Comparison of ENCODE assay signal across 18 mouse cellular contexts in the genomic region with DNA sequence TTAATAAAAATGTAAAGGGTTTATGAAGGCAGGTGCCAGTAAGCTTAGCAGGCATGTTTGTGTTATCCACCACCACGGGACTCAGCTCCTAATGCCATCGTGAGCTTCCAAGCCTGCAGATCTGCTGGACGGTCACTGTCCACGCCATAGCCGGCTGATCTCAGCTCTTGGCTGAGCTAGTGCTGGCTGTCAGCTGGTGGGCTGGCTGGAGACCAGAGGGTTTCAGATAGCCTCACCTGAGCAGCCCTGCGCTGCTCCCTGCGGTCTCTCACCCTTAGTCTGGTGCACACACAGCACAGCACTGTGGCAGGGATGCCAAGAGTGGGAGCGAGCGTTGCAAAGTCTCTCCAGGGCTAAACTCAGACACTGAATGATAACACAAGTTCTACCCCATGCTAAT. TPM values are rescaled to one million over a fixed set of nuclear protein-coding genes. Genes with fewer than 3 reads are reported as not detected.
DNase-seq lines count a peak whose midpoint lies in the region; ATAC-seq lines count a peak whose summit lies in the region.
"Had no signal": no experiment of that assay in that cellular context is flagged by ENCODE, and none has a peak within 500 bp of the region (broad histone marks: within the 10 kb centered on the region; RNA-seq: fewer than 3 reads in every experiment).

No protein-coding gene starts in this region.

- ATAC-seq in forebrain, embryonic 15.5 days (replicated peaks): no peak
- ATAC-seq: hindbrain, embryonic 16.5 days; intestine, postnatal 0 days; midbrain, embryonic 15.5 days had no signal

- H3K27me3 ChIP-seq in forebrain, embryonic 15.5 days: no peaks in the 10 kb centered on the region
- H3K27me3 ChIP-seq: midbrain, embryonic 15.5 days had no signal

- peak; percentile 90 for DNase-seq in gastrocnemius, adult 18-20 months (ENCODE audit: low spot score)
- no peak for DNase-seq in gastrocnemius, postnatal 4 days (ENCODE audit: low spot score in 2 of 2)
- DNase-seq in cerebellum, adult 8-10 months: peak; percentile 60
- peak; percentile 83 to 88 for DNase-seq in gastrocnemius, adult 8-10 months (ENCODE audit: low spot score in 2 of 2)
- DNase-seq in heart, postnatal 14 days: peak; percentile 61 to 70
- DNase-seq in B cell, adult 2 months: no peak
- no peak for DNase-seq in layer of hippocampus, adult 18-20 months (ENCODE audit: low spot score in 2 of 2)
- DNase-seq: adrenal gland, postnatal 14 days; layer of hippocampus, postnatal 36 days had no signal

- intact Hi-C loops in heart, postnatal 14 days (cut with DNase I): no loop called here

- WGBS in forebrain, embryonic 15.5 days: 90% methylated on average over 9 of the region's 9 CpGs

- H3K9me3 ChIP-seq in forebrain, embryonic 15.5 days: no peaks in the 10 kb centered on the region
- H3K9me3 ChIP-seq: forebrain, embryonic 12.5 days; limb, embryonic 12.5 days; midbrain, embryonic 15.5 days had no signal

- no peak overlapping the region for H3K4me2 ChIP-seq in forebrain, embryonic 15.5 days (replicated peaks)
- H3K4me2 ChIP-seq: forebrain, embryonic 12.5 days; limb, embryonic 12.5 days; midbrain, embryonic 15.5 days had no signal

- H3K9ac ChIP-seq in forebrain, embryonic 15.5 days (replicated peaks): no peak overlapping the region
- H3K9ac ChIP-seq: forebrain, embryonic 12.5 days; limb, embryonic 12.5 days; liver, embryonic 14.5 days; midbrain, embryonic 15.5 days had no signal

- H3K4me1 ChIP-seq in forebrain, embryonic 15.5 days: no peaks in the 10 kb centered on the region
- H3K4me1 ChIP-seq: forebrain, embryonic 12.5 days; limb, embryonic 12.5 days; midbrain, embryonic 15.5 days had no signal

- no peaks in the 10 kb centered on the region for H3K36me3 ChIP-seq in forebrain, embryonic 15.5 days
- H3K36me3 ChIP-seq: forebrain, embryonic 12.5 days; limb, embryonic 12.5 days; midbrain, embryonic 15.5 days had no signal

- H3K4me3 ChIP-seq in forebrain, embryonic 15.5 days: no peak overlapping the region
- H3K4me3 ChIP-seq: forebrain, embryonic 12.5 days; limb, embryonic 12.5 days; midbrain, embryonic 15.5 days had no signal

- H3K27ac ChIP-seq in forebrain, embryonic 15.5 days (replicated peaks): no peak overlapping the region
- H3K27ac ChIP-seq: forebrain, embryonic 12.5 days; limb, embryonic 12.5 days; liver, embryonic 14.5 days; midbrain, embryonic 15.5 days; stomach, postnatal 0 days had no signal

RNA-seq across cellular contexts. Expression of a gene that starts 12.9 kb away (rescaled TPM):
- total RNA-seq in gastrocnemius, adult 18-20 months (2021): 10 to 100 TPM; 71.6 to 73.7 TPM
- 100 to 1,000 TPM; 109 to 122 TPM for total RNA-seq in gastrocnemius, postnatal 4 days (2021)
- 100 to 1,000 TPM in 3 of 4 experiments, 10 to 100 TPM in 1; 68.4 to 165 (median 129) TPM for total RNA-seq in gastrocnemius, adult 8-10 months (2022)
- total RNA-seq in heart, postnatal 14 days (2021): 10 to 100 TPM; 29.2 to 32.2 TPM
- 0.17 and 0.20 TPM in 2 replicates for polyA plus RNA-seq in forebrain, embryonic 15.5 days (2015; fragmentation: Nextera tagmentation; extraction: Ambion mirVana)
- total RNA-seq in layer of hippocampus, adult 18-20 months (2021): 1 to 10 TPM; 2.3 to 3.0 TPM
- total RNA-seq: megakaryocyte, adult 5-6 weeks had no signal
- polyA plus RNA-seq: liver, embryonic 14.5 days had no signal

Comparison
In these comparisons a context has a peak if more than half of its experiments do, and no peak if none do; other contexts are left out.
1. DNase-seq: peak in gastrocnemius, adult 18-20 months (single experiment), cerebellum, adult 8-10 months (single experiment), gastrocnemius, adult 8-10 months (2 of 2) and heart, postnatal 14 days (2 of 2); none in gastrocnemius, postnatal 4 days (0 of 2), B cell, adult 2 months (0 of 2) and layer of hippocampus, adult 18-20 months (0 of 2).
2. RNA of a gene that starts 12.9 kb away (total RNA-seq): 68.4 to 165 TPM in gastrocnemius, adult 8-10 months, 109 to 122 TPM in gastrocnemius, postnatal 4 days, 71.6 to 73.7 TPM in gastrocnemius, adult 18-20 months and 29.2 to 32.2 TPM in heart, postnatal 14 days; 2.3 to 3.0 TPM in layer of hippocampus, adult 18-20 months; every median in the first group is over 4 times any median in the second.